Mouse (Mus musculus): ENCODE measurements around the gene Thy1. TPM values are rescaled to one million over a fixed set of nuclear protein-coding genes. Genes with fewer than 3 reads are reported as not detected.

Gene Thy1
- polyA plus RNA-seq, 1 experiment from 2014 or later, result not detected

DNA sequence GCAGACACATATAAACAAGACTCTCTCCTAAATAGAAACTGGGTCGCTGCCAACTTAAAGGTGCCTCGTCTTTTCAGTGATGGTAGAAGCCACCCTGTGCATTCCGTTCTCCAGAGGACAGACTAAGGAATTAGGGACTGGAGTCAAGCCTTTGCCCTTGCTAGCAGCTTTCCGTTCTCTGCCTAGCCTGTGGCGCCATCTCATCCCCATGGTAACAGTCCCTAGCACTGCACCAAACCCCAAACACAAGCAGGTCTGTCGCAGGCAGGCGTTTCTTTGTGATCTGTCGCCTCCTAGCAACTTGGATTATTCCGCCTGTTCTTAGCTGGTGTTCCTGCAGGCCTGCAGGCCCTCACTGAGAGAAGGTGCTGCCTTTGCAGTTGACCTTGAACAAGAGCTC is 53.4 kb downstream of the Thy1 start:
- WGBS, result 18% methylated on average over 9 of the region's 9 CpGs
- Histone ChIP-seq H3K4me3 (no peak overlapping the region), H3K4me1 (peaks cover 26% of the 10 kb centered on the region), H3K9me3 (no peaks in the 10 kb centered on the region), H3K36me3 (replicated peaks) (peaks cover 18% of the 10 kb centered on the region), H3K27me3 (ENCODE audit: poor library complexity, severe bottlenecking) (no peaks in the 10 kb centered on the region), H3K27ac (peak overlapping the region; percentile 54)
- DNase-seq (ENCODE audit: extremely low spot score, low spot score), result peak; percentile 65

Other genes with a start within 250 kb of the Thy1 start
- gene Usp2, start 23.6 kb downstream of the Thy1 start, polyA plus RNA-seq (2016; fragmentation: Nextera tagmentation; extraction: Ambion mirVana), result 12.7 and 12.9 TPM in 2 replicates
- gene Mfrp, start 58.3 kb downstream of the Thy1 start, polyA plus RNA-seq (2016; fragmentation: Nextera tagmentation; extraction: Ambion mirVana), result 0.15 and 0.26 TPM in 2 replicates
- gene C1qtnf5, start 63.9 kb downstream of the Thy1 start, polyA plus RNA-seq (2016; fragmentation: Nextera tagmentation; extraction: Ambion mirVana), result not detected in 2 replicates
- 0.06 and 0.36 TPM in 2 replicates for gene Gm49380, start 70.1 kb downstream of the Thy1 start, polyA plus RNA-seq (2016; fragmentation: Nextera tagmentation; extraction: Ambion mirVana)
- gene Rnf26, start 70.1 kb downstream of the Thy1 start, polyA plus RNA-seq (2016; fragmentation: Nextera tagmentation; extraction: Ambion mirVana), result 79.5 and 81.5 TPM in 2 replicates
- 10.1 and 11.4 TPM in 2 replicates for gene Mcam, start 91.1 kb downstream of the Thy1 start, polyA plus RNA-seq (2016; fragmentation: Nextera tagmentation; extraction: Ambion mirVana)
- 21.3 and 23.8 TPM in 2 replicates for gene Cbl, start 190.7 kb downstream of the Thy1 start, polyA plus RNA-seq (2016; fragmentation: Nextera tagmentation; extraction: Ambion mirVana)
- not detected in 2 replicates for gene Ccdc153, start 197.3 kb downstream of the Thy1 start, polyA plus RNA-seq (2016; fragmentation: Nextera tagmentation; extraction: Ambion mirVana)
- 0.06 TPM in 1 of 2 replicates, not detected in the other for gene Pdzd3, start 208.1 kb downstream of the Thy1 start, polyA plus RNA-seq (2016; fragmentation: Nextera tagmentation; extraction: Ambion mirVana)
- gene Nlrx1, start 225.2 kb downstream of the Thy1 start, polyA plus RNA-seq (2016; fragmentation: Nextera tagmentation; extraction: Ambion mirVana), result 2.8 and 2.9 TPM in 2 replicates
- 5.3 and 7.2 TPM in 2 replicates for gene Abcg4, start 245.2 kb downstream of the Thy1 start, polyA plus RNA-seq (2016; fragmentation: Nextera tagmentation; extraction: Ambion mirVana)

Measured in forebrain, embryonic 10.5 days (tissue).